Mouse (Mus musculus): ENCODE data around the gene Depdc1b. TPM values are rescaled to one million over a fixed set of nuclear protein-coding genes. Genes with fewer than 3 reads are reported as not detected.

The Depdc1b gene
- polyA plus RNA-seq, 1 experiment from 2014 or later = 10.1 TPM

GRCm38 (mm10) chr13:108322466-108322865 is 6.3 kb downstream of the Depdc1b start:
- H3K4me3 ChIP-seq = no peak overlapping the region
- H3K4me1 ChIP-seq = 0 out of 2 replicates have a peak, but pooled peaks cover under 1% of the 10 kb centered on the region
- ATAC-seq (ENCODE audit: low FRiP score, low read depth) = no peak
- no peak overlapping the region for H3K9ac ChIP-seq
- no peak overlapping the region for H3K4me2 ChIP-seq (replicated peaks)
- H3K9me3 ChIP-seq = no peaks in the 10 kb centered on the region
- peaks cover 8% of the 10 kb centered on the region; the same call in 1 of the 2 replicates for H3K36me3 ChIP-seq
- no peak overlapping the region for H3K27ac ChIP-seq
- 93% methylated on average over 2 of the region's 2 CpGs for WGBS
- no peaks in the 10 kb centered on the region for H3K27me3 ChIP-seq (replicated peaks)

DNA sequence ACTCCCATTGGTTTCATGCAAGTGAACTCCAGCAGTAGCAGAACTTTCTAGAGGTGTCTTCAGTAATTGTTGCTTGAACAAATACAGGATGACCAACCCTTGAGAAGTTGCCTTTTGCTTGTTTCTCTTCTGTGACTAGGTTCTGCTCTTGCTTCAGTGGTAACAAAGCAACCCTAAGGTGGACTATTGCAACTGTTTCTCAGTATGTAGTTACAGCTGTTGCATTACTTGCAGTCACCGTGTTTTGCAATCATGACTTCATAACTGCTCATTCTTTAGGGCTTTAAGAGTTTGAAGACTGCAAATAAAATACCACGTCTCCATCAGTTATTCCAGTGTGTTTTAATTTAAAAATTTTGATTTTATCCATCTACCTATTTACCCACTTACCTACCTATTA is 7.2 kb downstream of the Depdc1b start:
- Histone ChIP-seq H3K4me1 (no peaks in the 10 kb centered on the region), H3K4me2 (replicated peaks) (no peak overlapping the region), H3K27ac (no peak overlapping the region), H3K36me3 (peaks cover 8% of the 10 kb centered on the region; the same call in 1 of the 2 replicates), H3K9ac (no peak overlapping the region), H3K27me3 (replicated peaks) (no peaks in the 10 kb centered on the region), H3K9me3 (no peaks in the 10 kb centered on the region), H3K4me3 (no peak overlapping the region)
- 96% methylated on average over 2 of the region's 2 CpGs for WGBS
- ATAC-seq (ENCODE audit: low FRiP score, low read depth) = no peak

- H3K27me3 ChIP-seq (replicated peaks) = no peaks in the 10 kb centered on the region
- H3K4me2 ChIP-seq (replicated peaks) = no peak overlapping the region
- no peak overlapping the region for H3K9ac ChIP-seq
- WGBS = 90% methylated on average over 22 of the region's 22 CpGs
- peaks cover 8% of the 10 kb centered on the region; the same call in 1 of the 2 replicates for H3K36me3 ChIP-seq
- no peaks in the 10 kb centered on the region for H3K9me3 ChIP-seq
- no peak overlapping the region for H3K4me3 ChIP-seq
- H3K27ac ChIP-seq = no peak overlapping the region
- no peak for ATAC-seq (ENCODE audit: low FRiP score, low read depth)
- H3K4me1 ChIP-seq = no peaks in the 10 kb centered on the region
These were observed 8.0 kb downstream of the Depdc1b start for GRCm38 (mm10) chr13:108323866-108324829.

GRCm38 (mm10) chr13:108325871-108326270 is 9.7 kb downstream of the Depdc1b start:
- 94% methylated on average over 5 of the region's 5 CpGs for WGBS
- Histone ChIP-seq H3K27me3 (replicated peaks) (no peaks in the 10 kb centered on the region), H3K9ac (no peak overlapping the region), H3K4me3 (no peak overlapping the region), H3K9me3 (no peaks in the 10 kb centered on the region), H3K4me2 (replicated peaks) (no peak overlapping the region), H3K36me3 (peaks cover 8% of the 10 kb centered on the region; the same call in 1 of the 2 replicates), H3K27ac (no peak overlapping the region), H3K4me1 (no peaks in the 10 kb centered on the region)
- no peak for ATAC-seq (ENCODE audit: low FRiP score, low read depth)

DNA sequence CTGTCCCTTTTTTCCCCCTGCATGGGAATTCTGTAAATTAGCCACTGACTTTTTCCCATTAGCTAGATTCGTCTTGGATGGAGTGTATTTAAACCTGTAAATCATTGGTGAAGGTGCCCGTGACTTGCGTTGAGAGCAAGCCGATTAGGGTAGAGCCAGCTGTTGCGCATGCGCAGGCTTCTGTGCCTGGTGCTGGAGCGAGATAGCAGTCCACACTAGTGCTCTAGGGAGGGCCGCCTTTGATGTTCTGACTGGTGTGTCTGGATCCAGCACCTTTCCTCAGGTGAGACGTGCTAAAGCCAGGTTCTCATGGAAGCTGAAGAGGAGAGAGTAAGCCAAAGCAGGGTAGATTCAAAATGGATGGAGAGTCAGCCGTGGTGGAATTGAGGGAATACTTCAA is 10.2 kb downstream of the Depdc1b start:
- 95% methylated on average over 10 of the region's 10 CpGs for WGBS
- Histone ChIP-seq H3K4me2 (replicated peaks) (no peak overlapping the region), H3K4me3 (no peak overlapping the region), H3K9ac (no peak overlapping the region), H3K4me1 (no peaks in the 10 kb centered on the region), H3K36me3 (peaks cover 8% of the 10 kb centered on the region; the same call in 1 of the 2 replicates), H3K27ac (no peak overlapping the region), H3K27me3 (replicated peaks) (no peaks in the 10 kb centered on the region), H3K9me3 (no peaks in the 10 kb centered on the region)
- no peak for ATAC-seq (ENCODE audit: low FRiP score, low read depth)

DNA sequence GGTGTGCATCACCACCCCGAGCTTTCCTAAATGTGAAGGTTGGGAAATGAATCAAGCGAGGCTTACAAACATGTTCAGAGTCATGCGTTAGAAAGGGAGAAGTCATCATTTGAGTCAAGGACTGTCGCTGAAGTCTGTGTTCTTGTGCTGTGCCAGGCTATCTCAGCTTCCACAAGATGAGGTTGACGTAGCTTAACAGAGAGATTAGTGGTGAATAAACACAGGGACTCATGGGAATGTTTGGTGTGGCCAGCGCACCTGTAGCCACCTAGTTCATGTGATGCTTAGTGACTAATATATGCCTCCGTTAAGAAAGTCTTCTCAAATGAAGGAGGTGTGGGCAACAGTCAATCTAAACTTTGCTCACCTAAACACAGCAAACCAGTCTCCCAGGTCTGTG is 10.9 kb downstream of the Depdc1b start:
- 91% methylated on average over 7 of the region's 7 CpGs for WGBS
- Histone ChIP-seq H3K27me3 (replicated peaks) (no peaks in the 10 kb centered on the region), H3K4me3 (no peak overlapping the region), H3K27ac (no peak overlapping the region), H3K36me3 (peaks cover 8% of the 10 kb centered on the region; the same call in 1 of the 2 replicates), H3K4me1 (no peaks in the 10 kb centered on the region), H3K4me2 (replicated peaks) (no peak overlapping the region), H3K9me3 (no peaks in the 10 kb centered on the region), H3K9ac (no peak overlapping the region)
- no peak for ATAC-seq (ENCODE audit: low FRiP score, low read depth)

- H3K27ac ChIP-seq = no peak overlapping the region
- no peaks in the 10 kb centered on the region for H3K9me3 ChIP-seq
- H3K4me2 ChIP-seq (replicated peaks) = no peak overlapping the region
- H3K4me1 ChIP-seq = no peaks in the 10 kb centered on the region
- H3K36me3 ChIP-seq = peaks cover 8% of the 10 kb centered on the region; the same call in 1 of the 2 replicates
- ATAC-seq (ENCODE audit: low FRiP score, low read depth) = no peak
- no peak overlapping the region for H3K4me3 ChIP-seq
- WGBS = 82% methylated on average over 21 of the region's 21 CpGs
- H3K27me3 ChIP-seq (replicated peaks) = no peaks in the 10 kb centered on the region
- no peak overlapping the region for H3K9ac ChIP-seq
These were observed 12.5 kb downstream of the Depdc1b start for GRCm38 (mm10) chr13:108328406-108329180.

- no peak overlapping the region for H3K9ac ChIP-seq
- no peaks in the 10 kb centered on the region for H3K4me1 ChIP-seq
- no peak overlapping the region for H3K4me2 ChIP-seq (replicated peaks)
- H3K27me3 ChIP-seq (replicated peaks) = no peaks in the 10 kb centered on the region
- peaks cover 6% of the 10 kb centered on the region; the same call in 1 of the 2 replicates for H3K36me3 ChIP-seq
- 80% methylated on average over 3 of the region's 3 CpGs for WGBS
- H3K4me3 ChIP-seq = no peak overlapping the region
- no peak for ATAC-seq (ENCODE audit: low FRiP score, low read depth)
- H3K9me3 ChIP-seq = no peaks in the 10 kb centered on the region
- H3K27ac ChIP-seq = no peak overlapping the region
These were observed 13.6 kb downstream of the Depdc1b start for GRCm38 (mm10) chr13:108329693-108330092.

DNA sequence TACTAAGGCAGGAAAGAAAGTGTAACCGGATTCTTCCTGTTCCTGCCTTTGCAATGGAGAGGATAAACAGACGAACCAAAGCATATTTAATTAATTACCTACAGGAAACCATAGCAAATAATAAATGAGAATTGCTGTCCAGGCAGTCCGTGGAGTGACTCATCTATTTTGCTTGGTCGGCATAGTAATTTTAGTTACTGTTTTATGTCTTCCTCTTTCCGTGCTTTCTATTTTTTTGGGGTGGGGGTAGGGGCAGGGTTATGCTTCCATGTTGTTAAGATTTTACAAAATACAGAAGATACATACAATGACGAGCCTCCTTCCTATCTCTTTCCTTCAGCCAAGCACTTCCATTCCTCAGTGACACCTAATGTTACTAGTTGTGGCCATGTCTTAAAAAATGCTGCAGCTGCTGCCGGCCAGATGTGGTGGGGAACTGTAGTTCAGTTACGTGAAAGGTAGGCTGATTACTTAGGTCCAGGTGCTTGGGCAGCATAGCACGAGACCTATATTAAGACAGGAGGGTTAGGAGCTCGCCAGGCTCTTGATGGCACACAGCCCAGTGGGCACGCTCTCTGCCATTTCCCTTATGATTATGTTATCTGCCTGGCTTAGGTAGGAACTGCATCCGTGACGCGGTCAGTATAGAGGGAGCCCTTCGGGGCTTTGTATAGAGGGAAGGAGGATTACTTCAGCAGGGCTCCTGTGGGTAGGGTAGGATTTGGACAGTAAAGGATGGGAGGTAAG is 19.3 kb downstream of the Depdc1b start:
- H3K27me3 ChIP-seq (replicated peaks) = no peaks in the 10 kb centered on the region
- no peak overlapping the region for H3K4me2 ChIP-seq (replicated peaks)
- WGBS = 91% methylated on average over 15 of the region's 15 CpGs
- H3K4me1 ChIP-seq = no peaks in the 10 kb centered on the region
- H3K9me3 ChIP-seq = no peaks in the 10 kb centered on the region
- no peak for ATAC-seq (ENCODE audit: low FRiP score, low read depth)
- H3K9ac ChIP-seq = no peak overlapping the region
- no peak overlapping the region for H3K27ac ChIP-seq
- H3K4me3 ChIP-seq = no peak overlapping the region
- peaks cover 3% of the 10 kb centered on the region; the same call in 1 of the 2 replicates for H3K36me3 ChIP-seq

- Histone ChIP-seq H3K4me3 (no peak overlapping the region), H3K4me2 (replicated peaks) (no peak overlapping the region), H3K27me3 (replicated peaks) (no peaks in the 10 kb centered on the region), H3K36me3 (peaks cover 3% of the 10 kb centered on the region; the same call in 1 of the 2 replicates), H3K4me1 (no peaks in the 10 kb centered on the region), H3K27ac (no peak overlapping the region), H3K9ac (no peak overlapping the region), H3K9me3 (no peaks in the 10 kb centered on the region)
- 85% methylated on average over 11 of the region's 11 CpGs for WGBS
- ATAC-seq (ENCODE audit: low FRiP score, low read depth) = no peak
These were observed 20.1 kb downstream of the Depdc1b start for GRCm38 (mm10) chr13:108336192-108336591.

GRCm38 (mm10) chr13:108337340-108337739 is 21.2 kb downstream of the Depdc1b start:
- Histone ChIP-seq H3K36me3 (peaks cover 3% of the 10 kb centered on the region; the same call in 1 of the 2 replicates), H3K27ac (no peak overlapping the region), H3K4me1 (no peaks in the 10 kb centered on the region), H3K4me2 (replicated peaks) (no peak overlapping the region), H3K4me3 (no peak overlapping the region), H3K9me3 (no peaks in the 10 kb centered on the region), H3K27me3 (replicated peaks) (no peaks in the 10 kb centered on the region), H3K9ac (no peak overlapping the region)
- 90% methylated on average over 6 of the region's 6 CpGs for WGBS
- no peak for ATAC-seq (ENCODE audit: low FRiP score, low read depth)
